Mouse (Mus musculus): Measurements from ENCODE around the gene Gm12790.
"Not testable (repeated sequence)": the region's sequence is repeated elsewhere in the genome, so short reads cannot be mapped to it uniquely, and the experiment has no call there.

Gene Gm12790

GRCm38 (mm10) chr4:101980949-101981348, at the start of gene Gm12790:
Gm12790 (minus strand) TSS chr4:101981049.
- in situ Hi-C loops (cut with MboI, MseI) = loop anchor here (25.0 kb wide), 1 partner anchor 319 kb away; no protein-coding TSS in a partner anchor

GRCm38 (mm10) chr4:102026619-102027018, 45.8 kb upstream of the Gm12790 start:
- in situ Hi-C loops (cut with MboI, MseI) = no loop called here

- in situ Hi-C loops (cut with MboI, MseI) = loop anchor here (10.0 to 25.0 kb wide), 2 partner anchors 336 to 614 kb away; no protein-coding TSS in a partner anchor
Observed at GRCm38 (mm10) chr4:101998267-101998922, 17.5 kb upstream of the Gm12790 start.

- in situ Hi-C loops (cut with MboI, MseI) = loop anchor here (10.0 to 25.0 kb wide), 2 partner anchors 335 to 613 kb away; no protein-coding TSS in a partner anchor
Observed at GRCm38 (mm10) chr4:101997426-101997825, 16.6 kb upstream of the Gm12790 start.

- in situ Hi-C loops (cut with MboI, MseI) = loop anchor here (25.0 kb wide), 1 partner anchor 324 kb away; no protein-coding TSS in a partner anchor
Observed at GRCm38 (mm10) chr4:101986326-101986725, 5.5 kb upstream of the Gm12790 start, which contains the start of gene Gm12789. Gm12789 (plus strand) TSS chr4:101986626.

- in situ Hi-C loops (cut with MboI, MseI) = loop anchor here (25.0 kb wide), 1 partner anchor 323 kb away; no protein-coding TSS in a partner anchor
Observed at GRCm38 (mm10) chr4:101985678-101986077, 4.8 kb upstream of the Gm12790 start.

- in situ Hi-C loops (cut with MboI, MseI) = not testable (repeated sequence)
Observed at GRCm38 (mm10) chr4:101940107-101940506, 40.7 kb downstream of the Gm12790 start, which contains the start of gene Gm12794. Gm12794 (plus strand) TSS chr4:101940407.
